Mouse (Mus musculus) gastrocnemius, adult 18-20 months (tissue): ENCODE data around the gene Klhl30. TPM values are rescaled to one million over a fixed set of nuclear protein-coding genes. Genes with fewer than 3 reads are reported as not detected.

ENCODE experiments used
- total RNA-seq, 2 experiments: library from RNA; stranded (reverse); gene quantifications; 2 replicates each; pipeline ENCODE4 v1.2.3; 2021

Klhl30 gene
- total RNA-seq, 2 experiments from 2014 or later: 72.6 to 80.4 TPM

Other genes starting within 250 kb of the Klhl30 start
- gene Rbm44, start 205.9 kb upstream of the Klhl30 start, total RNA-seq: not detected
- 10 to 100 TPM; 22.6 to 23.3 TPM for gene Ramp1, start 171.2 kb upstream of the Klhl30 start, total RNA-seq
- 10 to 100 TPM; 50.7 to 53.9 TPM for gene Ube2f, start 100.7 kb upstream of the Klhl30 start, total RNA-seq
- 1 to 10 TPM; 8.1 TPM for gene Scly, start 52.7 kb upstream of the Klhl30 start, total RNA-seq
- gene Espnl, start 28.9 kb upstream of the Klhl30 start, total RNA-seq: under 1 TPM in 1 of 2 experiments, not detected in 1; 0.12 TPM
- gene Erfe, start 15.4 kb downstream of the Klhl30 start, total RNA-seq: 1 to 10 TPM; 1.2 to 1.6 TPM
- gene Ilkap, start 47.8 kb downstream of the Klhl30 start, total RNA-seq: 10 to 100 TPM; 35.4 to 40.1 TPM
- 1 to 10 TPM; 6.0 to 6.4 TPM for gene Hes6, start 63.0 kb downstream of the Klhl30 start, total RNA-seq
- 1 to 10 TPM; 2.3 to 3.0 TPM for gene Per2, start 108.3 kb downstream of the Klhl30 start, total RNA-seq
- 1 to 10 TPM; 3.0 to 4.1 TPM for gene Traf3ip1, start 143.6 kb downstream of the Klhl30 start, total RNA-seq
- gene Asb1, start 189.5 kb downstream of the Klhl30 start, total RNA-seq: 10 to 100 TPM; 14.8 to 16.2 TPM